In the genomic region with DNA sequence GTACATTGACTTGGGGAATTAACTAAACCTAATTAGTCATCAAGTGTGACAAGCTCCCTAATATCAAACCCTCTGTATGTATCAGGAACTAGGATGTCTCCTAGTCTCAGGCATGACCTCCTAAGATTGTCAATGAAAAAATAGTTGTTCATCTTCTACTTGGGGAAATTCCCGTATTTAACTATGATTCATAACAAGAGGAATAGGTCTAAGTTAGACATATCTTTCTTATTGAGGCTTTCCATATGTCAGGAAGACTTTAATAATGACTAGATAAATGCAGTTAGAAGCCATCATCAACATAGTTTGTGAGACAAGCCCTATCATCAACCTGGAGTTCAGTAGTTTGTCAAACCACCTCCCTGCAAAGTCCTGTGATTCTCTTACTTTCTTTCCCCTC, we compare ENCODE assay signal across 30 mouse cellular contexts.
"Had no signal": no experiment of that assay in that cellular context is flagged by ENCODE, and none has a peak within 500 bp of the region (broad histone marks: within the 10 kb centered on the region; RNA-seq: fewer than 3 reads in every experiment).

No protein-coding gene starts in this region.

- H3K4me1 ChIP-seq: limb, embryonic 10.5 days; limb, embryonic 12.5 days; limb, embryonic 13.5 days; limb, embryonic 15.5 days; liver, embryonic 12.5 days; liver, embryonic 13.5 days; liver, embryonic 15.5 days; lung, embryonic 15.5 days; megakaryocyte, embryonic 14.5 days; midbrain, embryonic 10.5 days; midbrain, embryonic 13.5 days; midbrain, embryonic 15.5 days; neural tube, embryonic 12.5 days had no signal

- DNase-seq: left cerebral cortex, postnatal 4 days; liver; liver, embryonic 13.5 days; liver, postnatal 0 days; lung, adult 18-20 months; lung, adult 2 months; lung, embryonic 14.5 days; lung, postnatal 10 days; lung, postnatal 14 days; lung, postnatal 36 days; lung, postnatal 4 days; midbrain, embryonic 14.5 days had no signal

- H3K27me3 ChIP-seq: limb, embryonic 12.5 days; limb, embryonic 13.5 days; limb, embryonic 15.5 days; liver, embryonic 12.5 days; liver, embryonic 13.5 days; liver, embryonic 15.5 days; lung, embryonic 15.5 days; megakaryocyte, embryonic 14.5 days; midbrain, embryonic 12.5 days; midbrain, embryonic 13.5 days; midbrain, embryonic 15.5 days; neural tube, embryonic 12.5 days had no signal

- H3K27ac ChIP-seq: limb, embryonic 10.5 days; limb, embryonic 12.5 days; limb, embryonic 13.5 days; limb, embryonic 15.5 days; liver, embryonic 12.5 days; liver, embryonic 13.5 days; liver, embryonic 14.5 days; liver, embryonic 15.5 days; lung, embryonic 15.5 days; macrophage; midbrain, embryonic 10.5 days; midbrain, embryonic 12.5 days; midbrain, embryonic 13.5 days; midbrain, embryonic 15.5 days; neural tube, embryonic 12.5 days had no signal

- H3K9me3 ChIP-seq: limb, embryonic 10.5 days; limb, embryonic 12.5 days; limb, embryonic 13.5 days; limb, embryonic 15.5 days; liver, embryonic 12.5 days; liver, embryonic 13.5 days; liver, embryonic 15.5 days; lung, embryonic 15.5 days; megakaryocyte, embryonic 14.5 days; midbrain, embryonic 10.5 days; midbrain, embryonic 12.5 days; midbrain, embryonic 13.5 days; midbrain, embryonic 15.5 days; neural tube, embryonic 12.5 days had no signal

- H3K36me3 ChIP-seq: limb, embryonic 10.5 days; limb, embryonic 12.5 days; limb, embryonic 13.5 days; limb, embryonic 15.5 days; liver, embryonic 12.5 days; liver, embryonic 13.5 days; liver, embryonic 15.5 days; lung, embryonic 15.5 days; midbrain, embryonic 10.5 days; midbrain, embryonic 12.5 days; midbrain, embryonic 13.5 days; midbrain, embryonic 15.5 days; neural tube, embryonic 12.5 days had no signal

- H3K4me3 ChIP-seq: limb, embryonic 10.5 days; limb, embryonic 12.5 days; limb, embryonic 13.5 days; limb, embryonic 15.5 days; liver, embryonic 12.5 days; liver, embryonic 13.5 days; liver, embryonic 15.5 days; lung, embryonic 15.5 days; megakaryocyte, embryonic 14.5 days; midbrain, embryonic 10.5 days; midbrain, embryonic 12.5 days; midbrain, embryonic 13.5 days; midbrain, embryonic 15.5 days; myocyte; neural tube, embryonic 12.5 days had no signal

- H3K9ac ChIP-seq: limb, embryonic 12.5 days; limb, embryonic 13.5 days; limb, embryonic 15.5 days; liver, embryonic 12.5 days; liver, embryonic 13.5 days; liver, embryonic 14.5 days; liver, embryonic 15.5 days; liver, postnatal 0 days; lung, embryonic 14.5 days; lung, embryonic 15.5 days; midbrain, embryonic 12.5 days; midbrain, embryonic 13.5 days; midbrain, embryonic 15.5 days; neural tube, embryonic 12.5 days had no signal

- H3K4me2 ChIP-seq: limb, embryonic 12.5 days; limb, embryonic 13.5 days; limb, embryonic 15.5 days; liver, embryonic 11.5 days; liver, embryonic 12.5 days; liver, embryonic 13.5 days; liver, embryonic 15.5 days; lung, embryonic 14.5 days; lung, embryonic 15.5 days; midbrain, embryonic 11.5 days; midbrain, embryonic 12.5 days; midbrain, embryonic 13.5 days; midbrain, embryonic 15.5 days; neural tube, embryonic 12.5 days had no signal
